Mouse (Mus musculus): ENCODE measurements around the gene Mfn2.

DNA sequence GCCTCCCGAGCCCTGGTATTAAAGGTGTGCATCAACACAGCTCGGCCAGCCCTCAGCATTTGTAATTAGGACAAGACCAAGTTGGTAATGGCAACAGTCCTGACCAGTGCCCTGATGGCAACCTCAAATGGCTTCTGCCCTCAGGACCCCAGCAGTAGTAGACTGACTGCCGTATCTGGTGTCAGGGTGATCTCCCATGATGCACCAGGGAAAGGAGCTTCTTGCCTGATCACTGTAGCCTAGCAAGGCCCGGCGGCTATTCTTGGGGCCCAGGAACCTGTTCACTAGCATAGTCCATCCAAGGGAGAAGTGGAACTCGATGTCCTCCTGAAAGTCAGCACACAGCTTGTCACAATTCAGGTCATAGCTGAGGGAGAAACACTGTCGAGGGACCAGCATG is 22.7 kb downstream of the Mfn2 start:
- no peak for TF ChIP-seq CTCF (IDR thresholded peaks at IDR 0.05; ENCODE audit: low read depth)
- TF ChIP-seq EP300 (IDR thresholded peaks at IDR 0.05; ENCODE audit: low read depth) = no peak
